Mouse (Mus musculus): ENCODE results near the gene Etv6. TPM values are rescaled to one million over a fixed set of nuclear protein-coding genes. Genes with fewer than 3 reads are reported as not detected.
A peak's percentile ranks its signal among the peaks of the same experiment; 100 is the strongest.

Gene Etv6
- polyA plus RNA-seq, 1 experiment from 2014 or later: 2.7 TPM

- peak; percentile 60; the same call in 1 of the 2 replicates for ATAC-seq
- no peak for DNase-seq
- Histone ChIP-seq H3K4me3 (ENCODE audit: low read depth, low read length) (no peak overlapping the region), H3K9ac (replicated peaks) (no peak overlapping the region), H3K4me2 (ENCODE audit: low read depth, low read length) (no peak overlapping the region), H3K4me1 (ENCODE audit: insufficient read depth) (no peaks in the 10 kb centered on the region), H3K27ac (ENCODE audit: low read depth) (no peak overlapping the region), H3K27me3 (ENCODE audit: insufficient read depth, low read length) (no peaks in the 10 kb centered on the region), H3K9me3 (ENCODE audit: low read length) (no peaks in the 10 kb centered on the region), H3K36me3 (replicated peaks; ENCODE audit: insufficient read depth, low read length) (no peaks in the 10 kb centered on the region)
- no peak for TF ChIP-seq EP300 (IDR thresholded peaks at IDR 0.05; ENCODE audit: low read depth)
- no peak for TF ChIP-seq CTCF (IDR thresholded peaks at IDR 0.05; ENCODE audit: low read depth)
- 70% methylated on average over 1 of the region's 1 CpGs for WGBS (ENCODE audit: insufficient replicate concordance)
These were observed 16.7 kb upstream of the Etv6 start for GRCm38 (mm10) chr6:134018807-134019206.

GRCm38 (mm10) chr6:134020821-134021220 lies 14.7 kb upstream of the Etv6 start:
- no peaks in the 10 kb centered on the region for H3K36me3 ChIP-seq (replicated peaks; ENCODE audit: insufficient read depth, low read length)
- DNase-seq: no peak

GRCm38 (mm10) chr6:134026264-134026663 lies 9.2 kb upstream of the Etv6 start:
- H3K9me3 ChIP-seq (ENCODE audit: low read length): no peaks in the 10 kb centered on the region
- no peaks in the 10 kb centered on the region for H3K36me3 ChIP-seq (replicated peaks; ENCODE audit: insufficient read depth, low read length)
- no peak overlapping the region for H3K4me2 ChIP-seq (ENCODE audit: low read depth, low read length)
- whole genome bisulfite sequencing (ENCODE audit: insufficient replicate concordance): 65% methylated on average over 2 of the region's 2 CpGs
- H3K27me3 ChIP-seq (ENCODE audit: insufficient read depth, low read length): no peaks in the 10 kb centered on the region
- no peak for DNase-seq
- H3K9ac ChIP-seq (replicated peaks): no peak overlapping the region
- TF ChIP-seq CTCF (IDR thresholded peaks at IDR 0.05; ENCODE audit: low read depth): no peak
- no peak for TF ChIP-seq EP300 (IDR thresholded peaks at IDR 0.05; ENCODE audit: low read depth)
- H3K27ac ChIP-seq (ENCODE audit: low read depth): no peak overlapping the region
- H3K4me1 ChIP-seq (ENCODE audit: insufficient read depth): no peaks in the 10 kb centered on the region
- ATAC-seq: no peak
- H3K4me3 ChIP-seq (ENCODE audit: low read depth, low read length): no peak overlapping the region

More at GRCm38 (mm10) chr6:134020821-134021220, 14.7 kb upstream of the Etv6 start:
- H3K9me3 ChIP-seq (ENCODE audit: low read length): no peaks in the 10 kb centered on the region
- H3K27me3 ChIP-seq (ENCODE audit: insufficient read depth, low read length): no peaks in the 10 kb centered on the region
- H3K4me3 ChIP-seq (ENCODE audit: low read depth, low read length): no peak overlapping the region
- ATAC-seq: peak; percentile 38; the same call in 1 of the 2 replicates
- H3K9ac ChIP-seq (replicated peaks): no peak overlapping the region
- H3K27ac ChIP-seq (ENCODE audit: low read depth): no peak overlapping the region
- TF ChIP-seq EP300 (IDR thresholded peaks at IDR 0.05; ENCODE audit: low read depth) (no peak), CTCF (IDR thresholded peaks at IDR 0.05; ENCODE audit: low read depth) (no peak)
- WGBS (ENCODE audit: insufficient replicate concordance): 29% methylated on average over 6 of the region's 6 CpGs
- no peaks in the 10 kb centered on the region for H3K4me1 ChIP-seq (ENCODE audit: insufficient read depth)
- no peak overlapping the region for H3K4me2 ChIP-seq (ENCODE audit: low read depth, low read length)

GRCm38 (mm10) chr6:134027022-134027421 lies 8.5 kb upstream of the Etv6 start:
- no peak overlapping the region for H3K27ac ChIP-seq (ENCODE audit: low read depth)
- no peaks in the 10 kb centered on the region for H3K9me3 ChIP-seq (ENCODE audit: low read length)
- H3K4me2 ChIP-seq (ENCODE audit: low read depth, low read length): no peak overlapping the region
- 79% methylated on average over 4 of the region's 4 CpGs for WGBS (ENCODE audit: insufficient replicate concordance)
- no peak for TF ChIP-seq CTCF (IDR thresholded peaks at IDR 0.05; ENCODE audit: low read depth)
- TF ChIP-seq EP300 (IDR thresholded peaks at IDR 0.05; ENCODE audit: low read depth): no peak
- DNase-seq (no peak), ATAC-seq (no peak)
- no peak overlapping the region for H3K4me3 ChIP-seq (ENCODE audit: low read depth, low read length)
- H3K4me1 ChIP-seq (ENCODE audit: insufficient read depth): no peaks in the 10 kb centered on the region
- no peaks in the 10 kb centered on the region for H3K27me3 ChIP-seq (ENCODE audit: insufficient read depth, low read length)
- H3K9ac ChIP-seq (replicated peaks): no peak overlapping the region
- H3K36me3 ChIP-seq (replicated peaks; ENCODE audit: insufficient read depth, low read length): no peaks in the 10 kb centered on the region

- Histone ChIP-seq H3K9me3 (ENCODE audit: low read length) (no peaks in the 10 kb centered on the region), H3K4me2 (ENCODE audit: low read depth, low read length) (no peak overlapping the region), H3K4me3 (ENCODE audit: low read depth, low read length) (no peak overlapping the region), H3K36me3 (replicated peaks; ENCODE audit: insufficient read depth, low read length) (no peaks in the 10 kb centered on the region), H3K9ac (replicated peaks) (no peak overlapping the region), H3K27me3 (ENCODE audit: insufficient read depth, low read length) (no peaks in the 10 kb centered on the region), H3K27ac (ENCODE audit: low read depth) (no peak overlapping the region), H3K4me1 (ENCODE audit: insufficient read depth) (peaks cover 6% of the 10 kb centered on the region)
- DNase-seq: no peak
- WGBS (ENCODE audit: insufficient replicate concordance): 62% methylated on average over 7 of the region's 7 CpGs
- no peak for TF ChIP-seq EP300 (IDR thresholded peaks at IDR 0.05; ENCODE audit: low read depth)
- no peak for TF ChIP-seq CTCF (IDR thresholded peaks at IDR 0.05; ENCODE audit: low read depth)
- ATAC-seq: no peak
These were observed 3.0 kb upstream of the Etv6 start for GRCm38 (mm10) chr6:134032451-134032850.

DNA sequence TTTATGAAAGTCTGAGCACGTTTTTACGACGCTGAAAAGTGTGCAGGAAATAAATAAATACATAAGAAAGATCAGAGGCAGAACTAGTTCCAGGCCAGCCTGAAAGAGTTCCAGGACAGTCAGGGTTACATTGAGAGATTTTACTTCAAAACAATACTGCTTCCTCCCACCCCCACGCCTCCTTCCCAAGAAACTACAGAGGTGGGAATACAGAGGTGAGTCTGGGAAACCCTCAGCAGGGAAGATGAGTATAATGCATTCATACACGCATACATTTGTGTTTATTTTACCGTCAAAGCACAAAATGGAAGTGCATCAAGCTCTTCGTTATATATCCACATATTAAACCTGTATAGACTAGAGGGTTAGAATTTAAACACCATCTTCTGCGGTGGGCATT lies 1.1 kb upstream of the Etv6 start:
- TF ChIP-seq EP300 (IDR thresholded peaks at IDR 0.05; ENCODE audit: low read depth): no peak
- TF ChIP-seq CTCF (IDR thresholded peaks at IDR 0.05; ENCODE audit: low read depth): no peak
- Histone ChIP-seq H3K4me3 (ENCODE audit: low read depth, low read length) (peak overlapping the region; percentile 70), H3K27ac (ENCODE audit: low read depth) (peak overlapping the region; percentile 97), H3K9me3 (ENCODE audit: low read length) (no peaks in the 10 kb centered on the region), H3K36me3 (replicated peaks; ENCODE audit: insufficient read depth, low read length) (no peaks in the 10 kb centered on the region), H3K9ac (replicated peaks) (peak overlapping the region; percentile 80), H3K4me1 (ENCODE audit: insufficient read depth) (peaks cover 19% of the 10 kb centered on the region), H3K27me3 (ENCODE audit: insufficient read depth, low read length) (no peaks in the 10 kb centered on the region), H3K4me2 (ENCODE audit: low read depth, low read length) (peak overlapping the region; percentile 77)
- under 1% methylated on average over 8 of the region's 8 CpGs for WGBS (ENCODE audit: insufficient replicate concordance)
- DNase-seq (no peak), ATAC-seq (no peak)
